Mouse (Mus musculus): ENCODE results near the gene Zfp518b. TPM values are rescaled to one million over a fixed set of nuclear protein-coding genes. Genes with fewer than 3 reads are reported as not detected.

Gene Zfp518b
- polyA plus RNA-seq, 1 experiment from 2014 or later = 10.2 TPM

GRCm38 (mm10) chr5:38692859-38693258, 8.2 kb upstream of the Zfp518b start:
- H3K9me3 ChIP-seq (ENCODE audit: control insufficient read depth, low read length) = no peaks in the 10 kb centered on the region
- H3K4me3 ChIP-seq (ENCODE audit: low read depth, low read length) = no peak overlapping the region
- 71% methylated on average over 6 of the region's 6 CpGs for WGBS
- DNase-seq (ENCODE audit: low spot score) (no peak), ATAC-seq (replicated peaks; ENCODE audit: low FRiP score) (no peak)
- no peak overlapping the region for H3K4me2 ChIP-seq
- H3K27me3 ChIP-seq (replicated peaks; ENCODE audit: control insufficient read depth, insufficient read depth, low read length) = no peaks in the 10 kb centered on the region
- H3K27ac ChIP-seq (ENCODE audit: low read depth, low read length) = no peak overlapping the region
- no peaks in the 10 kb centered on the region for H3K4me1 ChIP-seq (replicated peaks; ENCODE audit: control insufficient read depth, insufficient read depth, low read length)
- H3K9ac ChIP-seq (ENCODE audit: low read depth, low read length) = no peak overlapping the region
- no peaks in the 10 kb centered on the region for H3K36me3 ChIP-seq (ENCODE audit: control insufficient read depth, insufficient read depth, low read length)

- no peak overlapping the region for H3K4me2 ChIP-seq
- no peak overlapping the region for H3K9ac ChIP-seq (ENCODE audit: low read depth, low read length)
- H3K36me3 ChIP-seq (ENCODE audit: control insufficient read depth, insufficient read depth, low read length) = no peaks in the 10 kb centered on the region
- no peak overlapping the region for H3K27ac ChIP-seq (ENCODE audit: low read depth, low read length)
- DNase-seq (ENCODE audit: low spot score) = no peak
- no peaks in the 10 kb centered on the region; the same call in 1 of the 2 replicates for H3K4me1 ChIP-seq (replicated peaks; ENCODE audit: control insufficient read depth, insufficient read depth, low read length)
- no peak overlapping the region for H3K4me3 ChIP-seq (ENCODE audit: low read depth, low read length)
- ATAC-seq (replicated peaks; ENCODE audit: low FRiP score) = no peak
- WGBS = 70% methylated on average over 6 of the region's 6 CpGs
- no peaks in the 10 kb centered on the region for H3K9me3 ChIP-seq (ENCODE audit: control insufficient read depth, low read length)
- no peaks in the 10 kb centered on the region for H3K27me3 ChIP-seq (replicated peaks; ENCODE audit: control insufficient read depth, insufficient read depth, low read length)
Observed at GRCm38 (mm10) chr5:38689186-38689585, 4.6 kb upstream of the Zfp518b start.

- H3K9me3 ChIP-seq (ENCODE audit: control insufficient read depth, low read length) = no peaks in the 10 kb centered on the region
- no peaks in the 10 kb centered on the region for H3K27me3 ChIP-seq (replicated peaks; ENCODE audit: control insufficient read depth, insufficient read depth, low read length)
- H3K4me1 ChIP-seq (replicated peaks; ENCODE audit: control insufficient read depth, insufficient read depth, low read length) = no peaks in the 10 kb centered on the region; the same call in none of the 2 replicates
- 77% methylated on average over 1 of the region's 1 CpGs for WGBS
- peaks cover 3% of the 10 kb centered on the region; the same call in 1 of the 2 replicates for H3K36me3 ChIP-seq (ENCODE audit: control insufficient read depth, insufficient read depth, low read length)
- no peak overlapping the region for H3K4me3 ChIP-seq (ENCODE audit: low read depth, low read length)
- DNase-seq (ENCODE audit: low spot score) (no peak), ATAC-seq (replicated peaks; ENCODE audit: low FRiP score) (no peak)
- no peak overlapping the region for H3K9ac ChIP-seq (ENCODE audit: low read depth, low read length)
- H3K27ac ChIP-seq (ENCODE audit: low read depth, low read length) = no peak overlapping the region
- no peak overlapping the region for H3K4me2 ChIP-seq
Observed at GRCm38 (mm10) chr5:38687694-38688093, 3.1 kb upstream of the Zfp518b start.

GRCm38 (mm10) chr5:38658836-38659235, 25.8 kb downstream of the Zfp518b start:
- no peak for ATAC-seq (replicated peaks; ENCODE audit: low FRiP score)
- H3K4me2 ChIP-seq = no peak overlapping the region
- no peaks in the 10 kb centered on the region for H3K4me1 ChIP-seq (replicated peaks; ENCODE audit: control insufficient read depth, insufficient read depth, low read length)
- no peaks in the 10 kb centered on the region for H3K27me3 ChIP-seq (replicated peaks; ENCODE audit: control insufficient read depth, insufficient read depth, low read length)
- DNase-seq (ENCODE audit: low spot score) = no peak
- H3K4me3 ChIP-seq (ENCODE audit: low read depth, low read length) = no peak overlapping the region
- WGBS = 84% methylated on average over 5 of the region's 5 CpGs
- H3K27ac ChIP-seq (ENCODE audit: low read depth, low read length) = no peak overlapping the region
- no peaks in the 10 kb centered on the region for H3K36me3 ChIP-seq (ENCODE audit: control insufficient read depth, insufficient read depth, low read length)
- H3K9me3 ChIP-seq (ENCODE audit: control insufficient read depth, low read length) = no peaks in the 10 kb centered on the region
- H3K9ac ChIP-seq (ENCODE audit: low read depth, low read length) = no peak overlapping the region

- no peaks in the 10 kb centered on the region for H3K36me3 ChIP-seq (ENCODE audit: control insufficient read depth, insufficient read depth, low read length)
- ATAC-seq (replicated peaks; ENCODE audit: low FRiP score) (no peak), DNase-seq (ENCODE audit: low spot score) (no peak)
- WGBS = 70% methylated on average over 6 of the region's 6 CpGs
- H3K9me3 ChIP-seq (ENCODE audit: control insufficient read depth, low read length) = no peaks in the 10 kb centered on the region
- no peaks in the 10 kb centered on the region for H3K27me3 ChIP-seq (replicated peaks; ENCODE audit: control insufficient read depth, insufficient read depth, low read length)
- H3K4me2 ChIP-seq = no peak overlapping the region
- H3K4me1 ChIP-seq (replicated peaks; ENCODE audit: control insufficient read depth, insufficient read depth, low read length) = no peaks in the 10 kb centered on the region
- no peak overlapping the region for H3K27ac ChIP-seq (ENCODE audit: low read depth, low read length)
- no peak overlapping the region for H3K4me3 ChIP-seq (ENCODE audit: low read depth, low read length)
- H3K9ac ChIP-seq (ENCODE audit: low read depth, low read length) = no peak overlapping the region
Observed at GRCm38 (mm10) chr5:38656204-38656603, 28.4 kb downstream of the Zfp518b start.

GRCm38 (mm10) chr5:38655421-38655928, 29.2 kb downstream of the Zfp518b start:
- 63% methylated on average over 12 of the region's 12 CpGs for WGBS
- no peak overlapping the region for H3K4me3 ChIP-seq (ENCODE audit: low read depth, low read length)
- no peaks in the 10 kb centered on the region for H3K9me3 ChIP-seq (ENCODE audit: control insufficient read depth, low read length)
- ATAC-seq (replicated peaks; ENCODE audit: low FRiP score) (no peak), DNase-seq (ENCODE audit: low spot score) (no peak)
- H3K27me3 ChIP-seq (replicated peaks; ENCODE audit: control insufficient read depth, insufficient read depth, low read length) = no peaks in the 10 kb centered on the region
- no peak overlapping the region for H3K9ac ChIP-seq (ENCODE audit: low read depth, low read length)
- H3K4me2 ChIP-seq = no peak overlapping the region
- H3K4me1 ChIP-seq (replicated peaks; ENCODE audit: control insufficient read depth, insufficient read depth, low read length) = no peaks in the 10 kb centered on the region
- H3K36me3 ChIP-seq (ENCODE audit: control insufficient read depth, insufficient read depth, low read length) = no peaks in the 10 kb centered on the region
- no peak overlapping the region for H3K27ac ChIP-seq (ENCODE audit: low read depth, low read length)

- 53% methylated on average over 1 of the region's 1 CpGs for WGBS
- DNase-seq (ENCODE audit: low spot score) = no peak
- Histone ChIP-seq H3K4me3 (ENCODE audit: low read depth, low read length) (no peak overlapping the region), H3K4me1 (replicated peaks; ENCODE audit: control insufficient read depth, insufficient read depth, low read length) (no peaks in the 10 kb centered on the region), H3K27ac (ENCODE audit: low read depth, low read length) (no peak overlapping the region), H3K36me3 (ENCODE audit: control insufficient read depth, insufficient read depth, low read length) (no peaks in the 10 kb centered on the region), H3K4me2 (no peak overlapping the region), H3K9me3 (ENCODE audit: control insufficient read depth, low read length) (no peaks in the 10 kb centered on the region), H3K9ac (ENCODE audit: low read depth, low read length) (no peak overlapping the region), H3K27me3 (replicated peaks; ENCODE audit: control insufficient read depth, insufficient read depth, low read length) (no peaks in the 10 kb centered on the region)
- no peak for ATAC-seq (replicated peaks; ENCODE audit: low FRiP score)
Observed at GRCm38 (mm10) chr5:38654571-38654970, 30.1 kb downstream of the Zfp518b start.

GRCm38 (mm10) chr5:38653101-38653500, 31.5 kb downstream of the Zfp518b start:
- no peak overlapping the region for H3K4me2 ChIP-seq
- DNase-seq (ENCODE audit: low spot score) (no peak), ATAC-seq (replicated peaks; ENCODE audit: low FRiP score) (no peak)
- H3K27ac ChIP-seq (ENCODE audit: low read depth, low read length) = no peak overlapping the region
- H3K9ac ChIP-seq (ENCODE audit: low read depth, low read length) = no peak overlapping the region
- 55% methylated on average over 2 of the region's 2 CpGs for WGBS
- no peaks in the 10 kb centered on the region for H3K27me3 ChIP-seq (replicated peaks; ENCODE audit: control insufficient read depth, insufficient read depth, low read length)
- H3K9me3 ChIP-seq (ENCODE audit: control insufficient read depth, low read length) = no peaks in the 10 kb centered on the region
- H3K36me3 ChIP-seq (ENCODE audit: control insufficient read depth, insufficient read depth, low read length) = no peaks in the 10 kb centered on the region
- no peak overlapping the region for H3K4me3 ChIP-seq (ENCODE audit: low read depth, low read length)
- no peaks in the 10 kb centered on the region for H3K4me1 ChIP-seq (replicated peaks; ENCODE audit: control insufficient read depth, insufficient read depth, low read length)

GRCm38 (mm10) chr5:38651455-38651854, 33.2 kb downstream of the Zfp518b start:
- no peak overlapping the region for H3K4me2 ChIP-seq
- H3K4me3 ChIP-seq (ENCODE audit: low read depth, low read length) = no peak overlapping the region
- DNase-seq (ENCODE audit: low spot score) (no peak), ATAC-seq (replicated peaks; ENCODE audit: low FRiP score) (no peak)
- H3K9ac ChIP-seq (ENCODE audit: low read depth, low read length) = no peak overlapping the region
- H3K27ac ChIP-seq (ENCODE audit: low read depth, low read length) = no peak overlapping the region
- H3K36me3 ChIP-seq (ENCODE audit: control insufficient read depth, insufficient read depth, low read length) = no peaks in the 10 kb centered on the region
- no peaks in the 10 kb centered on the region for H3K27me3 ChIP-seq (replicated peaks; ENCODE audit: control insufficient read depth, insufficient read depth, low read length)
- H3K4me1 ChIP-seq (replicated peaks; ENCODE audit: control insufficient read depth, insufficient read depth, low read length) = no peaks in the 10 kb centered on the region
- 73% methylated on average over 5 of the region's 5 CpGs for WGBS
- no peaks in the 10 kb centered on the region for H3K9me3 ChIP-seq (ENCODE audit: control insufficient read depth, low read length)

Measured in liver, embryonic 11.5 days (tissue).